Mouse (Mus musculus) lung, adult 2 months (tissue): Measurements from ENCODE around the gene Dph3. TPM values are rescaled to one million over a fixed set of nuclear protein-coding genes. Genes with fewer than 3 reads are reported as not detected.

ENCODE experiments used
- DNase-seq: peaks from one replicate; pipeline ENCODE4 v3.0.0; 2022
- H3K4me1 ChIP-seq: fragments of 200-500 bp; 2 replicates; pipeline ENCODE4 v1.6.1; 2011; ENCODE audit warnings: low read length; ENCODE audit not compliant: control insufficient read depth, insufficient read depth
- H3K4me3 ChIP-seq: fragments of 200-500 bp; replicated peaks from 2 replicates; pipeline ENCODE3; 2011; ENCODE audit warnings: low read depth, mild to moderate bottlenecking, control low read depth, low read length; ENCODE audit errors: extremely low read depth
- CTCF ChIP-seq: fragments of 200-500 bp; IDR thresholded peaks from 2 replicates; pipeline ENCODE4 v1.5.1; 2011; ENCODE audit warnings: mild to moderate bottlenecking, low read length, control low read depth; ENCODE audit not compliant: insufficient read depth
- POLR2A ChIP-seq: fragments of 200-500 bp; IDR thresholded peaks from 2 replicates; pipeline ENCODE4 v1.6.1; 2011; ENCODE audit warnings: low read depth, mild to moderate bottlenecking, control low read depth, low read length, borderline replicate concordance; ENCODE audit errors: extremely low read depth
- WGBS: fragments of 180-500 bp; shearing (Covaris S2); methylation state at CpG from one replicate; pipeline ENCODE4 v1.1.7; 2018; 5-methylcytosine and 5-hydroxymethylcytosine counted together
- polyA plus RNA-seq: library from polyadenylated mRNA; depleted of rRNA; stranded (reverse); fragments of >200 nt; gene quantifications from 2 replicates; pipeline ENCODE4 v1.2.3, GENCODE M21; 2012

Dph3 gene
- polyA plus RNA-seq, 1 experiment: 13.8 TPM

- DNase-seq: no peak
- WGBS: 93% methylated on average over 4 of the region's 4 CpGs
- Histone ChIP-seq H3K4me3 (no peak overlapping the region), H3K4me1 (no peaks in the 10 kb centered on the region)
- TF ChIP-seq POLR2A (no peak), CTCF (no peak)
Measured at GRCm38 (mm10) chr14:32061398-32061797, 24.1 kb downstream of the Dph3 start.

- DNase-seq: no peak
- TF ChIP-seq CTCF (no peak), POLR2A (no peak)
- peaks cover 3% of the 10 kb centered on the region; the same call in 1 of the 2 replicates for H3K4me1 ChIP-seq
- no peak overlapping the region for H3K4me3 ChIP-seq
- WGBS: 86% methylated on average over 4 of the region's 4 CpGs
Measured at GRCm38 (mm10) chr14:32057664-32058063, 27.9 kb downstream of the Dph3 start.

DNA sequence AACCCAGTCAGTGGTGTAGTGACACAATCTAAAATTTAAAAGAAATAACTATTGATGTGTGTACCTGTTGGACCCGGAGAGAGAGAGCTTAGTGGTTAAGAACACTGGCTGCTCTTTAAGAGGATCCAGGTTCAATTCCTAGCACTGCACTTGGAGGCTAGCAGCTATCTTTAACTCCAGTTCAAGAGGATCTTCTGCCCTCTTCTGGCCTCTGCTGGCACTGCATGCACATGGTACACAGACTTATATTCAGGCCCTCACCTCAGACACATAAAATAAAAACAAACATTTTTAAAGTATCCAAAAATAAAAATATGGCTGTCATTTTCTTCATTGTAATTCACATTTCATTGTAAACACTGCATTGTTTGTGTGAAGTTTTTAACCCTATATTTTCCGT lies 28.9 kb downstream of the Dph3 start:
- no peak for DNase-seq
- WGBS: 98% methylated on average over 2 of the region's 2 CpGs
- H3K4me1 ChIP-seq: peaks cover 3% of the 10 kb centered on the region; the same call in 1 of the 2 replicates

DNA sequence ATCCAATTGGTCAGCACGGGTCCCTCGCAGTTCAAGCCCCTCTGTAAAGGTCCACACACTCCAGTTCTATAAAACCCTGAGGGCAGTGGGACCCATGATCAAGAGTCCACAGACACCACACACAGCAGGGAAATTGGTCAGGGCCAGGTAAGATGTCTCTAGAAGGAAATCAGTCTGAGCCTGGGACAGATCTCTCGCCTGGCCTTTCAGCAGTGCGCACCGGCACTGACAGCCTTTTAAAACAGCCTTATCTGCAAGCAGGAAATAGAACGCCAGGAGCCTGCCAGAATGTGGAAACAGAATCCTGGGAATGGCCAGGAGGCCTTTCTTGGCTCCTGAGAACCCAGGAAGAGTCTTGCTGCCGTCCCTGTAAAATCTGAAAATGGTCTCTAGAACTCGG lies 29.7 kb downstream of the Dph3 start:
- TF ChIP-seq CTCF (no peak), POLR2A (no peak)
- Histone ChIP-seq H3K4me3 (no peak overlapping the region), H3K4me1 (peaks cover 3% of the 10 kb centered on the region; the same call in 1 of the 2 replicates)
- no peak for DNase-seq
- WGBS: 45% methylated on average over 8 of the region's 8 CpGs

More for the DNA sequence above, 28.9 kb downstream of the Dph3 start:
- H3K4me3 ChIP-seq: no peak overlapping the region
- no peak for TF ChIP-seq POLR2A
- TF ChIP-seq CTCF: 0 out of 2 replicates have a peak, but pooled peaks have one; percentile 7

DNA sequence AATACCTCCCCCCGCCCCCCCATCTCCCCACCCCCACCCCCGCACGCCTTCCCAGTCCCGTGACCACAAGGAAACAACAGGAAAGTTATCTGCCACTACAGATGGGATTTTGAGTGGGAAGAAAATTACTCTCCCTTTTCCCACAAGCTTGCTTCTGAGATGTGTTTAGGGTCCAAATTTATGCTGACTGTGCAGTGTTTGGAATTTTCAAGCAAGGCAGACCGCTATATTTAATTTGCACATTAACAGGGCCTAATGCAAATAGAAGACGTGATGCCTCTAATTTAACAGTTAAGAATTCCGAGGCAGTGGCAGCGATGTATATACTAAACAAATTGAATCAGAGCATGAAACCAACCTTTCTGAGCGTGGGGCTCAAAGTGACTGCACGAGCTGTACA lies 30.7 kb downstream of the Dph3 start:
- TF ChIP-seq POLR2A (no peak), CTCF (no peak)
- WGBS: 61% methylated on average over 10 of the region's 10 CpGs
- no peak for DNase-seq
- peaks cover 3% of the 10 kb centered on the region; the same call in 1 of the 2 replicates for H3K4me1 ChIP-seq
- no peak overlapping the region for H3K4me3 ChIP-seq

DNA sequence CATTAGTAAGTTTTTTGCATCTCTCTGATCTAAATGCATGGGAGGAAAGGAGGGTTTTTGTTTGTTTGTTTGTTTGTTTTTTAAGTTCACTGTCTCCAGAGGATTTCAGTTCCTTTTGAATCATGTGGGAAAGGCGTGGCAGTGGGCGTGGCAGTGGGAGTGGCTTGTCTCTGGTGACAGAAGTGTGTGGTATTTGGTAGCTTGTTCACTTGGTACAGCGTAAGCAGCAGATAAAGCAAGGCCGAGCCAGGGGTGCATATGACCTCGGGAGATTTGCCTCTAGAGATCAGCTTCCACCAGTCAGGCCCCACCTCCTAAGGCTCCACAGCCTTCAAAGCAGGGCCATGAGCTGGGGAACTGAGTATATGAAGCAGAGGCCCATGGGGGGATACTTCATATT lies 31.6 kb downstream of the Dph3 start:
- DNase-seq: no peak
- 76% methylated on average over 5 of the region's 5 CpGs for WGBS
- TF ChIP-seq POLR2A: no peak
- TF ChIP-seq CTCF: no peak
- H3K4me3 ChIP-seq: no peak overlapping the region
- H3K4me1 ChIP-seq: peaks cover 3% of the 10 kb centered on the region; the same call in 1 of the 2 replicates

- 84% methylated on average over 6 of the region's 6 CpGs for WGBS
- Histone ChIP-seq H3K4me3 (no peak overlapping the region), H3K4me1 (no peaks in the 10 kb centered on the region)
- DNase-seq: no peak
- no peak for TF ChIP-seq CTCF
- no peak for TF ChIP-seq POLR2A
Measured at GRCm38 (mm10) chr14:32050171-32050570, 35.4 kb downstream of the Dph3 start.

DNA sequence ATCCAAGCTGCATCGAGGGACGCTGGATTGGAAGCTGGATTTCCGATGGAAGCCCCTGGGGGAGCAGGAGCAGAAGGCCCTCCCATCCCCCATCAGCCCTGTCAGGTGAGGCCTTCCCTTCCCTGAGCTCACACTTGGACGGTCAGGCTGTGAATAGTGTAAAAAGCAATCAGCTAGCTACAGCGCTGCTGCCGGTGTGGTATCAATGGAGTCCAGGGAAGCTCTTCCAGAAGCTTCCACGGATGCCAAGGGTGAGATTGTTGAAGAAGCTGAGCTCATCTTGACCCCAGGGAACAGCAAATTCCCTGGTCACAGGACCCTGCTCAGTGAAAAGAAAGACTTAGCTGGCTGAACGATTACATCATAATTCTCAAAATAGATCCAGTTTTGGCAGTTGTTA lies 39.2 kb downstream of the Dph3 start:
- no peak for TF ChIP-seq CTCF
- TF ChIP-seq POLR2A: no peak
- no peaks in the 10 kb centered on the region for H3K4me1 ChIP-seq
- no peak for DNase-seq
- WGBS: 66% methylated on average over 8 of the region's 8 CpGs
- H3K4me3 ChIP-seq: no peak overlapping the region

DNA sequence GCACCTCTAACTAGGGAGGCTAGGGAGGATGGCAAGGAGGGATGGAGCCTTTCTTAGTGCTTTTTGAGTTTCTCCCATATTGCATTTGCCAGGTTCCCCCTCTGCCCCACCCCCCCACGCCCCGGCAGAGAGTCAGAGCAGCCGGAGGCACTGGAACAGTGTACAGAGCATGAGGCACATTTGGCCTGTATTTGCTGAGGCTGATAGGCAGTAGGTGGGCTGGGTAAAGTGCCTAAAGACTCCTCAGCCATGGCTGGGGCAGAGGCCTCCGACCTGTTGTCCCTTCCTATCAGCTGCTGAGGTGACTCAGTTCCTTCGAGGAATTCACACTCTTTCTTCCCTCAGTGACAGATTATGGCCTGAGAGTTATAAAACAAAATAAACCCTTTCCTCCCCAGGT lies 43.4 kb downstream of the Dph3 start:
- WGBS: 44% methylated on average over 5 of the region's 5 CpGs
- H3K4me1 ChIP-seq: no peaks in the 10 kb centered on the region
- no peak for DNase-seq
- TF ChIP-seq POLR2A: no peak
- no peak for TF ChIP-seq CTCF
- no peak overlapping the region for H3K4me3 ChIP-seq

DNA sequence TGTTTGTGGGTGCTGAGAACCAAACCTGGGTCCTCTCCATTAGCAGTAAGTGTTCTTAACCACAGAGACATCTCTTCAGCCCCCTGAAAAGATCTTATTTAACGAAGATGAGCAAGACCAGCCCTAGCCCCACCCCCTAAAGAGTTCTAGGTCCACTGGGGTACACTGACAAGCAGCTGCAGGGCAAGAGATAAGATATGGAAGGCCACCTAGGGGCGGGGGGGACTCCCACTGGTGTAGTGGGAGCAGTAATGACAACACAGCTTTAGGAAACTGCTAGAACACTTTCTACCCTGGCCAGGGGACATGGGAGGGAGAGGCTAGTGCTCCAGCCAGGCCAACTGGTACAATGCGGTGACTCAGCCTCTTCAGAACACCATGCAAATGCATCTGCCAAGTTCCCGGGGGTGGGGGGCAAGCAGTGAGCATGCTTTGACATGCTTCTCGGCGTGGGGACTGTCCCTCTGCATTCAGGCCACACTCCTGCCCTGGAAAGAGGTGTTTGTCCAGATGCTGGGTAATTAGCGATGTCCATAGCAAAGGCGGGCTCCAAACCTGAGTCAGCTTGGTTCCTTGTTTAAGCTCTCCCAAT lies 47.8 kb downstream of the Dph3 start:
- H3K4me3 ChIP-seq: no peak overlapping the region
- DNase-seq: no peak
- TF ChIP-seq CTCF (no peak), POLR2A (no peak)
- no peaks in the 10 kb centered on the region for H3K4me1 ChIP-seq
- 76% methylated on average over 8 of the region's 8 CpGs for WGBS
